Mouse (Mus musculus) induced T-regulatory cell, adult 2 months (primary cell): ENCODE data around the gene Usp20.

Experiments
- DNase-seq: peaks from one replicate; pipeline ENCODE4 v3.0.0-alpha.2; 2012; ENCODE audit warnings: low read depth

Usp20 gene

GRCm38 (mm10) chr2:31069506-31069905 lies 87.4 kb downstream of the Usp20 start:
- DNase-seq, result no peak
